Mouse (Mus musculus) c-Kit-positive CD71-positive TER-119-negative erythroid progenitor cells, embryonic 14.5 days (primary cell): ENCODE measurements around the gene Plcb2.
A peak's percentile ranks its signal among the peaks of the same experiment; 100 is the strongest.

ENCODE experiments used
- DNase-seq: peaks from one replicate; pipeline ENCODE4 v3.0.0-alpha.2; 2013; ENCODE audit warnings: low read depth

Gene Plcb2

DNA sequence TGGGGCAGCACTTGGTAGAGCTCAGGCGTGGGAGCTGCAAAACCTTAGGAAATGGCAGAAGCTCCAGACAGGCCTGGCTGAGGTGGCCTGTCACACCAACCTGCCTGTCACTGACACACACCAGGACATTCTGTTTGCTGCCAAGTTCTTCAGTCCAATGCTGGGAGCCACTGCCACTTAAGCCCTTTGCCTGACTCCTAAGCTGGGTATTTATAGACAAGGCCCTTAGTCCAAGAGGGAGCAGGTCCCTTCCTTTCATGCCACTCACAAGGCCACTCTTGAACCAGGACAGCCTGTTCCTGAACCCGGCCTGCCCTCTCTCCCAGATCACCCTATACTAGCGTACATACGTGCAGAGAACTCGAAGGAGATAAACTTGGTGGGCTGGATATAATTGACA, 11.6 kb downstream of the Plcb2 start:
- DNase-seq = no peak

DNA sequence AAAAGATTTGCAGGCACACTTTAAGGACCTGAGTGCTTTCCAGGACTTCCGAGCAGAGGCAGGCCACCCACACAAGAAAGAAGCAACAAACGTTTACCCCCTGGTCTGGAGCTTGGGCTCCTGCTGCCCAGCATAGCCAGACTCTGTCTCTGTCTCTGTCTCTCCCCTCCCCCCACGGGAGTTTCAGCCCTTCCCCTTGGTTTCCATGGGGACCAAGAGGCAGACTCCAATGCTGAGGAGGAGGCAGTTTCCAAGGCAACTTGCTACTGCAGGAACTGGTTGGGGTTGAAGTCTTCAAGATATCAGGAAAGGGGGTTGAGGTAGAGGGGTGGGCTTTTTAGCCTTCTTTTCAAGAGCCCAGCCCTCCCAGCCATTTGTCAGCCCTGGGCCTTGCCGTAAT, 14.0 kb downstream of the Plcb2 start:
- no peak for DNase-seq

DNA sequence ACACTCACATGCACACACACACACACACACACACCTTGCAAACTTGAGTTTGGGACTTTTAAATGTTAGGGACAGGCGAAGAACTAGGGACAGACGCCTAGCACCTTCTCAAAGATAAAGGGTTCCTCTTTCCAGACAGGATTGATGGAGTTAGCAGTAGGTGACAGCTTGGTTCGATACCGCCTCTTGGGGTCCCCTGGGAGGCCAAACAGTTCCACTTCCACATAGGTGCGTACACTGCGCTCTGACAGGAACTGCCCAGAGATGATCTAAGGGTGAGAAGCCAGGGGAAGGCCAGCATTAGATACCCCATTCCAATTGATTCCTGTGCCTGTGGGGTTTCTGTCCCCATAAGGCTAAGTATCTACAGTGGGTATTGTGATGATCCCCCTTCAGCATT, 14.6 kb downstream of the Plcb2 start:
- no peak for DNase-seq

DNA sequence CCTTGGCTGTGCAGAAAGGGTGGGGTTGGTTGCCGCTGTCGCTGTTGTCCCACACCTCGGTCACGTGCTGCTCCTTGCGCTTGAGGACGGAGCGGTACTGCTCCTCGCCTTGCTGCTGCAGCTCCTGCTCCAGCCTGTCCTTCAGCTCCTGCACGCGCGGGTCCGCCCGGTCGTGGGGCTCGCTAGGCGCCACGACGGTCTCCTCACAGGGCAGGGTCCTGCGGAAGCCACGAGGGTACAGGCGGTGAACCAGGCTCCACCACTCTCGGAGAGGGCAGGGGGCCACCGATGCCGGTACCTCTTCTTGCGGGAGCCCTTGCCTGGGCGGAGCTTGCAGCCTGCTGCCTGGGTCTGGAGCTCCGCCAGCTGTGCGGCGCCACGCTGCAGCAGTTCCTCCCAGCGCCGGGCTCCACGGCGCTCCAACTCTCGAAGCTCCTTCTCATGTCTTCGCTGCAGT, 17.2 kb downstream of the Plcb2 start:
- no peak for DNase-seq

DNA sequence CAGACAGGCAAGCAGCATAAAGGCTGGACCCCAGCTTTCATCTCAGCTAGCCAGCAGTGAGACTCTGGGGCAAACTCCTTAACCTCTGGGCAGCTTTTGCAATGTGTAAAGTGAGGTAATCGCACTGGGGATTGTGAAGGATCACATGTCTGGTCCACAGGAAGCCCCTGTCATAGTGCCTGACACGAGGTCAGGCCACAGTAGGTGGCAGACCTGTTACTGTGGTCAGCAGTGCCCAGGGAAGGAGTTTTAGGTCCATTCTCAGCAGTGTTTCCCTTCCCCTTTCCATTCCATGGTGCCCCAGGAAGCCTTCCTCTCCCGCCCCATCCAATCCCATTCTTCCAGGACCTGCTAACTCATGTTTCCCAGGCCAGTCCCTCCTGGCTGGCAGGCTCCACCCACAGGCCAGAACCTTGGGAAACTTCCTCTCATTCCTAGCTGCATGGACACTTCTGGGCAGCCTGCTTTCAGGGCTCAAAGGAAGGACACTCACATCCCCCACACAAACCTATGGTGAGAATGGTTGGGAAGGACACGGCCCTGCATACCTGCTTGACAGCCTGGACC, 18.5 kb downstream of the Plcb2 start:
- DNase-seq = no peak

DNA sequence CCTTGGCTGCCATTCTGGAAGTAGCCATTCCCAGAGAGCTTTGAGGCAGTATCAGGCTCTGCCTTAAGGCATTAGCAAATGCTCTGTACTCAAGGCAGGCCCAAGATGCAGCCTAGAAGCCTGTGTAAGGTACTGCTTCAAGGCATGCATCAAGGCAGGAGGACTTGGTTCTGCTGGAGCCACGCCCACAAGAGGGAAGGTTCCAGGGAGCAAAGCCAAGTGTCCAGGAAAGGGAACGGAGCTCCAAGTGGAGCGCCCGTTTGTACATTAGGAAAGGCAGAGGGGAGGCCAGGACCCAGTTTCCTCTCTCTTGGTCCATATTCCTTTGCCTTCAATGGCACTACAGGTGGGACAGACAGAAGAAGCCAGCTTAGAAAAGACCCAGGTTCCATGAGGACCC, 19.8 kb downstream of the Plcb2 start:
- DNase-seq = no peak

DNA sequence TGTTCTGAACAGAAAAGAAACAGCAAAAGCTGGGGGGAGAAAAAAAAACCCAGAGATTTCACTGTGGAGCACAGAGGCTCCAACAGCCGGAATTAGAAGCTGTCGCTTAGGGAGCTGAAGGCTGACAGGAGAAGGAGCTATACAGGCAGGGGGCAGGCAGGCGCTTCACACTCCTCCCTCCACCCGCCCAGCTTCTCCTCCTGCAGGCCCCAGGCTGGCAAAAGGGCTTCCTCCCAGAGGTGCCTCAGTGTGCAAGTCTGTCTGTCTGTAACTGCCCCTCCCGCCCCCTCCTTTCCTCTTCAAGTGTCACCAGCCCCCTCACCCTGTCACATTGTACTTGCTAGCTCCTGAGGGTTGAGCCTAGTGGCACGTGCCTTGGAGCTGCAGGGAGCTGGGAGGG, 21.8 kb downstream of the Plcb2 start:
- DNase-seq = no peak

DNA sequence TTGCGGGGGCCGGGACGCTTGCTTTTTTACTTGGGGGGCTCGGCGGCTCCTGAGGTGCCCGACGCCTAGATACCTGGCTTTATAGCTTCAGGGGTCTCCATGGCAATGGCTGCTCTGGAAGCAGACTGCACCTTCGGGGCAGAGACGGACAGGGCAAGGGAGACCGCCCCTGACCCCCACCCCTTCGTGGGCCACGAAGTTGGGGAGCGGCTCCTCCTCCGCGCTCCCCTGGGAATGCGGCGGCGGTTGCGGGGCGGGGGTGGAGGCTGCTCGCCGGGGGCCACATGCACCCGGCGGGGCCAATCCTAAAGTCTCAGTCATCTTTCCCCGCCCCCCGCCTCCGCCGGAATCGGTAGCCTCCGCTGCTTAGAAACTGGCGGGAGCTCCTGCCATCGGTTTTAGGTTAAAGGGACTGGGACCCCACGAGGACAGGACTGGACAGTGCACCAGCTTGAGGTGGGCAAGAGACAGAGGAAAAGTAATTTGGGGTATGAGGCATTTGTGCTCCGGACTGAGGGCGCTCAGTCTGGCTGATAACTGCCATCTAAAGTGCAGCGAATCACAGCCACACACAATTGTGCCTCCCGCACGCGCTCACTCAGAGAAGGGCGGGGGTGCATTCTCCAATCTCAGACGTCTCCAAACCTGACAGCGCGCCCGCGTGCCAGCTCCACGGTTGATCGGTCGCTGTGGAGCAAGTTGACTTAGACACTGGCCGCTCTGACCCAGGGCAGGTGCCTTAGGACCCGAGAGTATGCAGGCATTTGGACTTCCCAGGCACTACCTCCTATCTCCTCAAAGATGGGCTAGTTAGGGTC, 24.1 kb downstream of the Plcb2 start, which contains the start of gene Ankrd63:
Ankrd63 (minus strand) TSS at position 51 of the 818 bp plus-strand sequence.
- DNase-seq = no peak

DNA sequence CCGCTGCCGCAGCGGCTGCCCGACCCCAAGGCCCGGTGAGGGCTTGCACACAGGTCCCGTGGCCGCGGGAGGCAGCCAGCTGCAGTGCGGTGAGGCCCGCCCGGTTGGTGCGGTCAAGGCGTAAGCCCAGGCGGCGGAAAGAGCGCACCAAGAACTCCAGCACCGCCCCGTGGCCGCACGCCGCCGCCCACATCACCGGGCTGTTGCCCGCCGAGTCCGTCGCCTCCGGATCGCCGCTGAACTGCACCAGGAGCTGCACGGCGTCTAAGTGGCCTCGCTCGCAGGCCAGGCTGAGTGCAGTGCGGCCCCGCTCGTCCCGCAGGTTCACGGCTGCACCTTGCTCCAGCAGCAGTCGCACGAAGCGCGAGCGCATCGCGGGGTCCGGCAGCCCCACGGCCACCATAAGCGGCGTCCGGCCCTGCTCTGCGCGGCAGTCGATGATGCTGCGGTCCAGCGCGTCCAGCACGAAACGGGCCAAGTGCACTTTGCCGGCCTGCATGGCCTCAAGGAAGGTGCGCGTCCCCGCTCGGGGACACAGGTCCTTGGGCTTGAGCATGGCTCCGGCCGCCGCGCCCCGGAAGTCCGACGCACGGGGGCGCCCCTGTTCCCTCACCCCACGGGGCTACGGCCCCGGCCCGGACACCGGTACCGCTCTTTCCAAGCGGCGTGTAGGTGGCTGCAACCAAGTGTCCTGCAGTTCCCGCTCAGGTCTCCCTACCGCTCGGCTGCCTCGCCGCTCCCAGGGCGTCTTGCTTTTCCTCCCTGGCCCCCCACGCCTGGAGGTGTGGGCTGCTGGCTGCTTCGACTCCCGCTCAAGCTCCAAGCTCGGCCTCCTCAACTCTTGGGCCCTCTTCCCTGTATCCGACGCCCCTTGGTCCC, 25.1 kb downstream of the Plcb2 start:
- no peak for DNase-seq

DNA sequence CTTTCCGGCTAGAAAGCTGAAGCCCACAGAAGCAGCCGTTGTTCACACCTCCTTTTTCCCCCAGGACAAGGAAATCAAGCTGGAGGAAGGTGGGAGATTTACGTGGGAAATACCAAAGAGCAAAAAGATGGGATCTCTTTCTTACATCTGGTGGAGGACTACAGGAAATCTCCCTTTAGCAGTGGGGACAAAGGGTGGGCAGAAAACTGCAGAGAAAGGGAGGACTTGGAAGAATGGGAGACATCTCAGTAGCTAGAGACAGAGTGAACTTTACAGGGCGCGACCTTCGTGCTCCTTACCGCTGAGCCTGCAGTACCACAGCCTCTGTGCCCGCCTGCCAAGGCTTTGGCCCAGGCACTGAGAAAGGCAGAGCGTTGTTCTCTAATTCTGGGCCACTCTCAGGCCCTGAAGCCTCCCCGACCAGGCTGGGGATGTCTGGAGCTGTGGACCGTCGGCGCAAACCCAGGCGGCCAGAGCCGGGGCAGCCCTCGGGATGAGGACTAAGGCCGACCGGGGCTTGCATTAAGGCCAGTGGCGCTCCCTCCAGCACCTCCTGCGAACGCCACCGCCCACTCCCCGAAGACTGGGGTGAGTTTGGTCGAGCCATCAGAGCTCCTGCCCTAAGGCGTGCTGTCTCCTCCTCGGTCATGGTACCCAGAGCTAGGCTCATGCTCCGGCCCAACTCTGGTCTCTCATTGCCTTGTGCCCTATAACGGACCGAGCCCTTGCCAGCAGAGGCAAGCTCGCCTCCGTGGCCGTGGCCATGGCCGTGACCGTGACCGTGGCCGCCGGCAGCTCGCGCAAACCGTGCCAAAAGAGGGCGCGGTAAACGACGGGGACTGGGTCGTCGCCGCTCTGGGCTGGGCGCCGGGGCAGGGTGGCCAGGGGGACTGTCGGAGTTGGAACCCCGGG, 26.0 kb downstream of the Plcb2 start:
- DNase-seq = no peak

DNA sequence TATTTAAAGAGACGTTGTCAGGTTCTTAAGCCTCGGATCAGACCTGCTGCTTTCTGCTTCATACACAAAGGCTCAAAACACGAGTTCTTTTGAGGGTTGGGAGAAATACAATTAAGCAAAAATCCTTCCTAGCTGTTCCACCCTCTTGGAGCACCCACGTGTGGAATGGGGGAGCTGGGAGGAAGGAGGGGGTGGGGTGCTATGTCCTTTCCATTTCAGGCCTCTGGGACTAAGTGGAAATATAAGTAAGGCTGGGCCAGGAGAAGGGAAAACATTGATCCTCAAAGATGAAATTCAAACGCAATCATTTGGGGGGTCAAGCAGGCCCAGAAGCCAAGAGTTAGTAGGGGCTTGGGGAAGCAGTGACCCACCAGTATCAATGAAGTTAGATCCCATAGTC, 27.1 kb downstream of the Plcb2 start:
- DNase-seq = no peak

DNA sequence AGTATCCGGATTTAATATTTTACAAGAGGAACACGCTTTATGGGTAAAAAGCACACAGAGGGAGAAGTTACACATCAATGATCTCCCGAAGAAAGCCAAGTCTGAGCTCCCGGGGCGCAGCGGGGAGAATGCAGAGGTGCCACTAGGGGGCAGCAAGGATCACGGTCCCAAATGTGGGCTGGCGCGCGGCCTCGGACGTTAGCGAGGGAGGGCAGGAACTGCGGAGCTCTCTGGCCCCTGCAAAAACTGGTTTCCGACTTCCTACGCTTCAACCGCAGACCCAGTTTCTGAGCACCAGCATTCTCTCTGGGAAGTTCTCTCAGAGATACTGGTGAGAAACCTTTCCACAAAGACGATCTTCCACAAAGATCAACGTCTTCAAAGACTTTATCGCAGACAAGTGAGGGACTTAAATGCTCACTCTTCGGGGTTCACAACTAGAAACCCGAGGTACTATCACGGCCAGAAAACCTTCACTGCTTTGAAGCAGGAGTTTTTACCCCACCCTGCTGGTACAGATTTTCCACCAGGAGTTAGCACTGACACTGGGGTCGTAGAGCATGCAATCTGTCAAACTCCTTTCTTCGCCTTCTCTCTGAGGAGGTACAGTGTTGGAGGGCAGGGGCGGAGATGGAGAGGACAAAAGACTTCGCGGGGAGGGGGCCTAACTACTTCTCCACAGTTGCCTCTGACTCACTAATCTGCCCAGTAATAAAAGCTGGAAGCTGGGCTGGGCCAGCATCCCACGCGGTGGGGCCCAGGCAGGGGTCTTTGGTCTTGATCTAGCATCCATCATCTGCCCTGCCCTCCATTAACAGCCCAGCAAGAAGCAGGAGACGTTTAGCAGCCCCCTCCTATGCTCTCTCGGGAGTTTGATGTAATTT, 27.8 kb downstream of the Plcb2 start:
- DNase-seq = peak; percentile 61

DNA sequence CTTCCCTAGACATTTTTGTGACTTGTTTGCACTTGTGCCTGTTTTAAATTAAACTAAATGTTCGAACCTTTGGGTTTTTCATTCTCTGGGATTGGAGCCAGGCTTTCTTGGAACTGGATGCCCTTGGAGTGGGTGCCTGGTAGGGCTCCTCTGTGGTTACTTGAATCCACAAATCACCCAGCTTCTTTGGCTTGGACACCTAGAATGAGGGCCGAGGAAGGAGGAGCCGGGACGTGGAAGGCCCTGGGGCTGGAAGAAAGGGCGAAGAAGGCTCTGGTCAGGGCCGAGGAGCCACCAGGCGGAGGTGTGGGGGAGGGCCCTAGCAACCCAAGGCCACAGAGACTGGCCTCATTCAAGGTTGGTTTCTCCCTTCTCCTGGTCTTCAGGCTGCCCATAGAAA, 30.3 kb downstream of the Plcb2 start:
- DNase-seq = no peak

DNA sequence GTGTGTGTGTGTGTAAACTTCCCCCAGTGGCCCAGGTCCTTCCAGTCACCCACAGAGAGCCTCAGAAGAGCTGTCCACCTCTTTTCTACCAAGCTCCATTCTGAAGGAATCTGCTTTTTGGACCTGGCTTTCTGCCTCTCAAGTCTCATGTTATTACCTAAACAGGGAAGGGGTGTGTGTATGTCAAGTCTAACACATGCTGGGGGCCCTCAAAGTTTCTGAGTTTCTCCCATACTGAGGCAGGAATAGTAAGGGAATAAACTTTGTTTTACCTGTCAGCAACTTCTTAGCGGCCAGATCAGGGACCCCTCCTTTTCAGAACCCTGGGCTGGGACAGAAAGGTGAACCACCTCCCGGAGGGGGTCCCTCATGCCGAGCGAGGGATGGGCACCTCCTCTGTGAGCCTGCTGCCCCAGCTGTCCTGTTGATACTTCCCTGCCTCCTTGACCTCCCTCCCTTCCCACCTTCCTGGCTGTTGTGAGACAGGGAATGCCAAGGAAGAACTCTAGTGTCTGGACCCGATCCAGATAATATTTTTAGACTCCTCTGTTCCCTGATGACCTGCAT, 30.8 kb downstream of the Plcb2 start:
- no peak for DNase-seq

DNA sequence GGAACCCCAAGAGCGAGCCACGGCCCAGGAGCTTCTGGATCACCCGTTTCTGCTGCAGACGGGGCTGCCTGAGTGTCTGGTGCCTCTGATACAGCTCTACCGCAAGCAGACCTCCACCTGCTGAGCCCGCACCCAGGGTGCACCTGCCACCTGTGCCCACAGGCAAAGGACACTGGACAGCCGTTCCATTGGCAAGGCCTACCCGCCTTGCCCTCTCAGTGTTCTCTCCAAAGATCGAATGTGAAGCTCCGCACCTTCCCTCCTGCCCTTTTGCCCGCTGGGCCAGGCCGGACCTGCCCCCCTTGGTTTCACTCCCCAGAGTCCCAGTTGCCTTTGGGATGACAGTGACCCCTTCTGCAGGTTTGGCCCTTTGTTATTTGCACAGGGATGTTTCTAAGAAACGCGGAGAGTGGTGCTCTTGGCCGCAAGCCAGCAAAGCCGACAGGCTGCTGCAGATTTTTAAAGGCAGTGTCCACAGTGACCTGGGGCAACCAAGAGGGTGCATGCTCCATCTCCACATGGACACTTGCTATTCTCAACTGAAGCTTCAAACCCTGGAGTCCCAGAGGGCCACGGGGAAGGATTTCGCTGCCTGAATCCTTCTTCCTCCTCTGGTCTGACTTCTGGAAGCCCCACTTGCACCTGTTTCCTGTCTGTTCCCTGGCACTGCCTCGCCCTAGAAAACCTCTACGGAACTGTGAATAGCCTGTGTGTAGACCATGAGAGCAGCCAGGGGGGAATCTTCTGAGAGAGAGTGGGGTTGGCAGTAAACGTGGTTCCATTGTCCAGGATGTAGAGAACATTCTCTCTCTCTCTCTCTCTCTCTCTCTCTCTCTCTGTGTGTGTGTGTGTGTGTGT, 31.6 kb downstream of the Plcb2 start:
- no peak for DNase-seq

DNA sequence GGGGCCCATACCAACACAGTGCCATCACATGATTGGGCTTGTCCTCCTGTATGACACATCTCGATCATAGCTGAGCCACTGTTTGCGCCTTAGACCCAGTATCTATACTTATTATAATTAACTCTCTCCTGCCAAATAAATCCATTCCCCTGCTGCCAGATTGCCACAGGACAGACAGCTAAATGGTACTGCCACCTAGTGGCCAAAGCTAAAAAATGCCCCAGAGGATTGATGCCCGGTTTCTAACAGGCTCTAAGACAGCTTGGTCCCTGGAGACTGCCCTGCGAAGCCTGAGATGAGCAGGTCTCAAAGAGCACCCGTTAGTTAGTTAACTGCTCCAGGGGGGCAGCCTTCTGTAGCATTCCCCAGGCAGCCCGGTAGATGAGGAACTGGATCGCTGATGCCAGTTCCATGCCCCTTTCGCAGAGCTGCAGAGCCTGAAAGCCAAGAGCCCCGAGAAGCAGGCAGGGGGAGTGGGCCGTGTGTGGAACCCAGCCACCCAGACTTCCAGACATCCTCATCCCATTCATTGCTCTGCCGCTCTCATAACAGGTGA, 32.5 kb downstream of the Plcb2 start:
- DNase-seq = peak; percentile 66

DNA sequence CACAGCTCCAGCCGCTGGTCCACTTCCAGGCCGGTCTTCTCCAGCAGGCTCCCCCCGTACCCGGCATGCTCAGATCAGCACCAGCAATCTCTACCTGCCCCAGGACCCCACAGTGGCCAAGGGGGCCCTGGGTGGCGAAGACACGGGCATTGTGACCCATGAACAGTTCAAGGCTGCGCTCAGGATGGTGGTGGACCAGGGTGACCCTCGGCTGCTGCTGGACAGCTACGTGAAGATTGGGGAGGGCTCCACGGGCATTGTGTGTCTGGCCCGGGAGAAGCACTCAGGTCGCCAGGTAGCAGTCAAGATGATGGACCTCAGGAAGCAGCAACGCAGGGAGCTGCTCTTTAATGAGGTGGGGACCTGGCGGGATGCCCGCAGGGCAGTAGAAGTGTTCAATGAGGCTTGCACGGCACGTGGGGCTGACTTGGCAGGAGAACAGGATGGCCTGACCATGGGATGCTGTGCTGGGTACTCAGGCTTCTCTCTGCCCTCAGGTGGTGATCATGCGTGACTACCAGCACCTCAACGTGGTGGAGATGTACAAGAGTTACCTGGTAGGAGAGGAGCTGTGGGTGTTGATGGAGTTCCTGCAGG, 34.8 kb downstream of the Plcb2 start:
- no peak for DNase-seq

DNA sequence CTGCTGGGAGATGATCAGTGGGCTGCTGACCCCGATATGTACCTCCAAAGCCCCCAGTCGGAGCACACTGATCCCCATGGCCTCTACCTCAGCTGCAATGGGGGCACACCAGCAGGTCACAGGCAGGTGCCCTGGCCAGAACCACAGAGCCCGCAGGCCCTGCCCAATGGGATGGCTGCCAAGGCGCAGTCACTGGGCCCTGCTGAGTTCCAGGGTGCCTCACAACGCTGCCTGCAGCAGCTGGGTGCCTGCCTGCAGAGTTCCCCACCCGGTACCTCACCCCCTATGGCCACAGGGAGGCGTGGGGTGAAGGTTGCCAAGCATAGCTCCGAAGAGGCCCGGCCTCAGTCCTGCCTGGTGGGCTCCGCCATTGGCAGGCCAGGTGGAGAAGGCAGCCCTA, 38.4 kb downstream of the Plcb2 start:
- DNase-seq = no peak

DNA sequence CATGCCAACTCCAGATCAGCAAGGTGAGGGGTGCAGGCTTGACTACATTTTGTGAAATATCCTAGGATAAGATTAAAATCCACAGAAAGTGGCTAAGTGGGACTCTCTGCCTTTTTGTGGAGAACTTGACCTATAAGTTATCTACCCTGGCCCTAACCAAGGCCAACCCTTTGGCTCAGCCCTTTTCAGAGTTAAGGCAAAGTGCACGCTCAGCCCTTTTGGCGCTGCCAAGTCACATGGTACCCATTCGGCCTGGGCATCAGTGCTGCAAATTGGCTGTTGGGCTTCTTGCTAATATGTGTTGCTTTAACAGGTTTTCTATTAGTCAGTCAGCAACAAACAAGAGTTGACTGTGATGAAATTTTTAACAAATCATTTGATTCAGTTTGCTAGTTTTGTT, 40.4 kb downstream of the Plcb2 start:
- DNase-seq = no peak
